Mouse (Mus musculus): Measurements from ENCODE around the gene Gm11985.

DNA sequence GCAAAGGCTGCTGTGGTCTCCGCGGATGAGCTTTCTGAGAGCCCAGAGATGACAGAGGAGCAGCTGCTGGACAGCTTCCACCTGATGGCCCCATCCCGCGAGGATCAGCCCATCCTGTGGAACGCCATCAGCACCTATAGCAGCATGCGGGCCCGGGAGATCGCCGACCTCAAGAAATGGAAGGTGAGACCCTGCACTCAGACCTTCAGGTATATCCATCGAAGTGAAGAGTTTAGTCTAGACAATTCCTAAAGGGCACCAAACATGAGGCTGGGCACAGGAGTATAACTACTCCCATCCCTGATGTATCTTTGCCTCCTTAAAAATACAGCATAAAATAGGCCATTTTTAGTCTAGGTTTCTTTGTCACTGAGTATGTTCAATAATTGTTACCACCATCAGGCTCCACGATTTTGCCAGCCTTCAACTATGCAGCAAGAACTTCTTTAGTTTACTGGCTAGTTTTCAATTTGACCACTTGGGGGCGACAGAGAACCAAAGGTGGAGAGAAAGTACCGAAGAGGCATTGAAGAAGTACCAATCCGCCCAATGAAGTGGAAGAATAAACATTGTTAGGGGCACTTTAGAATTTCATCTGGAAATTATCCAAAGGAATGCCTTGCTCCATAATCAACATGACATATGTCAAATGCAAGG lies 11.5 kb upstream of the Gm11985 start:
- TF ChIP-seq TAL1 (IDR thresholded peaks at IDR 0.05; ENCODE audit: low read length) (no peak), GATA1 (IDR thresholded peaks at IDR 0.05; ENCODE audit: low read length) (no peak)
